Mouse (Mus musculus): ENCODE results near the gene Capn7.

Capn7 gene

GRCm38 (mm10) chr14:31416835-31417549 lies 80.6 kb downstream of the Capn7 start:
- no peak for DNase-seq

GRCm38 (mm10) chr14:31419279-31419678 lies 82.8 kb downstream of the Capn7 start:
- DNase-seq = no peak

- DNase-seq = no peak
These were observed 83.7 kb downstream of the Capn7 start for GRCm38 (mm10) chr14:31420135-31420534.

GRCm38 (mm10) chr14:31420562-31420961 lies 84.1 kb downstream of the Capn7 start:
- no peak for DNase-seq

GRCm38 (mm10) chr14:31420985-31421384 lies 84.5 kb downstream of the Capn7 start:
- DNase-seq = no peak

All from embryo, embryonic 11 days (tissue).